Mouse (Mus musculus): ENCODE data around the gene Serpina7. TPM values are rescaled to one million over a fixed set of nuclear protein-coding genes. Genes with fewer than 3 reads are reported as not detected.

Serpina7 gene
- polyA plus RNA-seq, 1 experiment from 2014 or later: 0.12 TPM

Other genes with a start within 250 kb of the Serpina7 start
- 28.8 and 36.3 TPM in 2 replicates for gene Nrk, start 170.8 kb downstream of the Serpina7 start, polyA plus RNA-seq (2016; fragmentation: Nextera tagmentation; extraction: Ambion mirVana)
- gene 4930513O06Rik, start 1.0 kb upstream of the Serpina7 start, polyA plus RNA-seq (2016; fragmentation: Nextera tagmentation; extraction: Ambion mirVana): not detected in 2 replicates
- gene 4933428M09Rik, start 94.0 kb upstream of the Serpina7 start, polyA plus RNA-seq (2016; fragmentation: Nextera tagmentation; extraction: Ambion mirVana): not detected in 2 replicates
- 28.8 and 29.8 TPM in 2 replicates for gene Mum1l1, start 124.8 kb upstream of the Serpina7 start, polyA plus RNA-seq (2016; fragmentation: Nextera tagmentation; extraction: Ambion mirVana)
- not detected in 2 replicates for gene Trap1a, start 248.4 kb upstream of the Serpina7 start, polyA plus RNA-seq (2016; fragmentation: Nextera tagmentation; extraction: Ambion mirVana)

All from embryonic facial prominence, embryonic 12.5 days (tissue).